Mouse (Mus musculus) forebrain, embryonic 16.5 days (tissue): ENCODE data around the gene Pcare. TPM values are rescaled to one million over a fixed set of nuclear protein-coding genes. Genes with fewer than 3 reads are reported as not detected.

Experiments used
- ATAC-seq: fragments of 200-750 bp; cut with Nextera tagmentation; 2 replicates; pipeline ENCODE4 v1.8.0; 2017; ENCODE audit warnings: mild to moderate bottlenecking, moderate library complexity
- H3K27ac ChIP-seq: fragments of 300-500 bp; sonication (generic); 2 replicates; pipeline ENCODE4 v1.5.1; 2014; ENCODE audit warnings: low read length, control low read depth
- H3K27me3 ChIP-seq: fragments of 300-500 bp; sonication (generic); replicated peaks from 2 replicates; pipeline ENCODE4 v1.6.1; 2014; ENCODE audit warnings: low read length; ENCODE audit not compliant: control insufficient read depth, insufficient read depth
- H3K36me3 ChIP-seq: fragments of 300-500 bp; sonication (generic); 2 replicates; pipeline ENCODE4 v1.6.1; 2014; ENCODE audit not compliant: control insufficient read depth, insufficient read depth
- H3K4me1 ChIP-seq: fragments of 300-500 bp; sonication (generic); replicated peaks from 2 replicates; pipeline ENCODE4 v1.6.1; 2014; ENCODE audit warnings: low read length; ENCODE audit not compliant: control insufficient read depth, insufficient read depth
- H3K4me2 ChIP-seq: fragments of 300-500 bp; sonication (generic); 2 replicates; pipeline ENCODE4 v1.6.1; 2014; ENCODE audit warnings: mild to moderate bottlenecking, low read length, control low read depth
- H3K4me3 ChIP-seq: fragments of 300-500 bp; sonication (generic); replicated peaks from 2 replicates; pipeline ENCODE4 v1.5.1; 2014; ENCODE audit warnings: mild to moderate bottlenecking, low read length, control low read depth
- H3K9ac ChIP-seq: fragments of 300-500 bp; sonication (generic); replicated peaks from 2 replicates; pipeline ENCODE4 v1.6.1; 2014; ENCODE audit warnings: low read depth, low read length, control low read depth
- H3K9me3 ChIP-seq: fragments of 300-500 bp; sonication (generic); 2 replicates; pipeline ENCODE4 v1.6.1; 2016; ENCODE audit warnings: low read length; ENCODE audit not compliant: control insufficient read depth
- WGBS: fragments of 180-500 bp; shearing (Covaris S2); extraction: QIAGEN DNeasy Blood & Tissue Kit; methylation state at CpG from one replicate; pipeline ENCODE4 v1.1.7; 2014; 5-methylcytosine and 5-hydroxymethylcytosine counted together
- polyA plus RNA-seq: library from polyadenylated mRNA; unstranded; fragments of >200 nt; fragmentation: Nextera tagmentation; extraction: Ambion mirVana; gene quantifications from 2 replicates; pipeline ENCODE4 v1.2.1, GENCODE M21; 2015

Pcare gene
- not detected in 2 replicates for polyA plus RNA-seq

DNA sequence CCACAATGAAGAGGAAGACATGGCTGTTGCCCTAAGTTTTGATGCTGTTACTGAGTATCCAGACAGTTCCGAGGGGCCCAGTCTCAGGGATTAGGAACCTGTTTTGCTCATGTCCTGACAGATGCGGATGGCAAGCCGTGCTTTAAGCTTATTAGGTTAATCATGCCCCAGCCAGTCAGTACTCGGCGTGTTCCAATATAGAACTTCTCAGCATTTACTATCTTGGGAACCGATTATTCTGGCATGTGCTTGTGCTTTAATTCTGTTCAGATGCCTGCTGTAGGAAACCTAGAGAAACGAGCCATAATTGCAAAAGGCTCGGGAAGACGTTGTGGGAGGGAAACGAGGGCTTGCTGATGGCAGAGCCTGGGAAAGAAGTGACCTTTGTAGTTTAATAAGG, at the start of gene Pcare:
TSS of gene Pcare (minus strand) at position 64 of the 400 bp plus-strand sequence.
- Histone ChIP-seq H3K27me3 (no peaks in the 10 kb centered on the region), H3K4me3 (no peak within 1 kb of the TSS), H3K4me1 (no peaks in the 10 kb centered on the region), H3K9ac (no peak within 1 kb of the TSS), H3K4me2 (no peak within 1 kb of the TSS), H3K27ac (no peak within 1 kb of the TSS), H3K9me3 (no peaks in the 10 kb centered on the region), H3K36me3 (no peaks in the 10 kb centered on the region)
- no peak for ATAC-seq
- 54% methylated on average over 10 of the region's 10 CpGs for WGBS

DNA sequence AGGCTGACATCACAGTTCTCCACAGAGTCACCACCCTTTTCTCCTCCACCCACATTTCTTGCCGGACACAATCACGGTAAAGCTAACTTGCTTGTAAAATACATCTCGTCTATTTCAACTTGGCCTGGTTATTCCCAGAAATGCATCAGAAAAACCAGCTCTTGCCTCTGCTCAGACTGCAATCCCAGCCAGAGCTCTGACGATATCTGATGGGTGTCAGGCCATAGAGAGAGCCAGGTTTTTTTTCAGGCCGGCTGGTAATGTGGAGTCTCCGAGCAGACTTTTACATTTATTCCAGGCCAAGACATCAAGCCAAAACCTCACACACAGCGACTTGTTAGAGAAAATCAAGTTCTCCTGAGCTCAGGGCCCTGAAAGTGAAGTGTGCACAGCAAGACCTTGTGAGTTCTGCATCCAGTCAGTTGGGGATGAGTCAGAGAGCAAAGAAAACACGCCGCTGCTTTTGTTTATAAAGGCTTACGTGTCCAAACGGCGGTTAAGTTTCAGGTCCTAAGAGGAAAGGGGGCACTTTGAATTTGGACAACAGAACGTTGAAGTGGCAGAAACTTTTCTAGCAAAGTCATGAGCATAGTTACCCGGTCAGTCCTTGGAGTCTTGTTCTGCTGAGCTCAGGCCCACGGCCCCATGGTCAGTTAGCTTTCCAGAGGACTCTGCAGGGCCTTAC, 43.0 kb upstream of the Pcare start:
- 85% methylated on average over 15 of the region's 15 CpGs for WGBS
- Histone ChIP-seq H3K27me3 (no peaks in the 10 kb centered on the region), H3K9ac (no peak overlapping the region), H3K9me3 (no peaks in the 10 kb centered on the region), H3K4me3 (no peak overlapping the region), H3K27ac (no peak overlapping the region), H3K4me1 (no peaks in the 10 kb centered on the region), H3K4me2 (no peak overlapping the region), H3K36me3 (no peaks in the 10 kb centered on the region)
- ATAC-seq: no peak

DNA sequence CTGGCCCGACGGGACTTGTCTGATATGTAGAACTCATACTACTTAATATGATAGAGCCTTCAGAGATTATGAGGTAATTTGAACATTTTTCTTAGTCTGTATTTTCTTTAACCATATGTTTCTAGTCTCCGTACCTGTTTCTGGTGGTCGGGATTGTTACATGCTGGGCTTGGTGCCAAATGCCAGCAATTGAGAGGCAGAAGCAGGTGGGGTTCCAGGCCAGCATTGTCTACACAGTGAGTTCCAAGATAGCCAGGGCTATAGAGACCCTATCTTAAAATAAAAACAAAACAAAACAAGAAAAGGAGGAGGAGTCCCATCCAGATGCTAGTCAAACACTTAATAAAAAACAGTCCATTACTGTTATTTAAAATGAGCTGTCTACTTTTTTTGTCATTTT, 38.9 kb upstream of the Pcare start:
- no peaks in the 10 kb centered on the region for H3K27me3 ChIP-seq
- no peak overlapping the region for H3K4me2 ChIP-seq
- ATAC-seq: no peak
- H3K27ac ChIP-seq: no peak overlapping the region
- H3K9ac ChIP-seq: no peak overlapping the region
- H3K4me1 ChIP-seq: no peaks in the 10 kb centered on the region
- H3K9me3 ChIP-seq: no peaks in the 10 kb centered on the region
- H3K4me3 ChIP-seq: no peak overlapping the region
- WGBS: 77% methylated on average over 4 of the region's 4 CpGs
- H3K36me3 ChIP-seq: no peaks in the 10 kb centered on the region

DNA sequence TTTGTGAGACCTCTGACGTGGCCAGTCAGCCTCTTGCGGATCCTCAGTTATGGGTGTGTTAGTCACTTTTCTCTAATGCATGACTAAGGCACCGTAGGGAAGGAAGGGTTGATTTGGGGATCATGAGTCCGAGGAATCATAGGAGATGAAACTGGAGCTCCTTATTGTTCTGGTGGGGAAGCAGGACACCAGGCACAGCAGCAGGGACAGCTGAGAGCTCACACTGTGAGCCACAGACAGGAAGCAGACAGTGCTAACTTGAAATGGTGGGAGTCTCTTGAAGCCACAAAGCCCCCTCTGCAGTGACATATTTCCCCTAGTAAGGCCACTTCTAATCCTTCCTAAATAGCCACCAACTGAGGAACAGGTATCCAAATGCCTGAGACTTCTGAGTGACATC, 38.4 kb upstream of the Pcare start:
- Histone ChIP-seq H3K9ac (no peak overlapping the region), H3K36me3 (no peaks in the 10 kb centered on the region), H3K9me3 (no peaks in the 10 kb centered on the region), H3K4me3 (no peak overlapping the region), H3K4me1 (no peaks in the 10 kb centered on the region), H3K27me3 (no peaks in the 10 kb centered on the region), H3K27ac (no peak overlapping the region), H3K4me2 (no peak overlapping the region)
- ATAC-seq: no peak
- WGBS: 94% methylated on average over 4 of the region's 4 CpGs

DNA sequence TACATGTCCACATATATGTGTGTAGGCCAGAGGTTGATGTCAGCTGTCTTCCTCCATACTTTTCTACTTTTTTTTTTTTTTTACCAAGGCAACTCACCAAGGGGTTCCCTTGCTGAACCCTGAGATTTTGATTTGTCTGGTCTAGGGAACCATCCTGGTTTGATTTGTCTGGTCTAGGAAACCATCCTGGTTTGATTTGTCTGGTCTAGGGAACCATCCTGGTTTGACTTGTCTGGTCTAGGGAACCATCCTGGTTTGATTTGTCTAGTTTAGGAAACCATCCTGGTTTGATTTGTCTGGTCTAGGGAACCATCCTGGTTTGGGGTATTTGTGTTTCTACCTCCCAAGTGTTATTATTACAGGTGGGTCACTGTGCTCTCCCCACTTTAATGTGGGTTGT, 33.8 kb upstream of the Pcare start:
- Histone ChIP-seq H3K4me3 (no peak overlapping the region), H3K9ac (no peak overlapping the region), H3K27me3 (no peaks in the 10 kb centered on the region), H3K4me2 (no peak overlapping the region), H3K36me3 (no peaks in the 10 kb centered on the region), H3K4me1 (peaks cover 24% of the 10 kb centered on the region), H3K27ac (no peak overlapping the region), H3K9me3 (no peaks in the 10 kb centered on the region)
- ATAC-seq: no peak

DNA sequence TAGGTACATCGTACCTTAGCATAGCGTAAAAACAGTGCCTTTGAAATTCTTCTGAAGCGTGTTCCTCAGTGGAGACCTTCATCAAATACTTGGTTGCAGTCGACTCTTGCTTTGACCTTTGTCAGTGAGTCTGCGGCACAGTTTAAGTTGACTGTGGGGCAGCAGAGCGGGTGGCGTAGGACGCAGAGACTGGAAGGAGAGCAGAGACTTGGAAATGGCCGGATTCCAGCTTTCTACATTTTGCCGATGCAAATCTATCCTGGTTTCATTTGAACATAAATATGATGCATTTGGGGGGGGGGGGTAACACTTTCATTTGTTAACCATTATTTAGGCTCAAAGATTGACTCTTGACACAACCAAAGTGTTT, 30.7 kb upstream of the Pcare start:
- WGBS: 2% methylated on average over 10 of the region's 10 CpGs
- H3K27ac ChIP-seq: no peak overlapping the region
- ATAC-seq: no peak; the same call in 1 of the 2 replicates
- peaks cover 4% of the 10 kb centered on the region; the same call in 1 of the 2 replicates for H3K9me3 ChIP-seq
- H3K9ac ChIP-seq: peak overlapping the region; percentile 89
- H3K4me1 ChIP-seq: peaks cover 24% of the 10 kb centered on the region
- peak overlapping the region; percentile 87 for H3K4me2 ChIP-seq
- peak overlapping the region; percentile 80 for H3K4me3 ChIP-seq
- no peaks in the 10 kb centered on the region for H3K27me3 ChIP-seq
- no peaks in the 10 kb centered on the region for H3K36me3 ChIP-seq

DNA sequence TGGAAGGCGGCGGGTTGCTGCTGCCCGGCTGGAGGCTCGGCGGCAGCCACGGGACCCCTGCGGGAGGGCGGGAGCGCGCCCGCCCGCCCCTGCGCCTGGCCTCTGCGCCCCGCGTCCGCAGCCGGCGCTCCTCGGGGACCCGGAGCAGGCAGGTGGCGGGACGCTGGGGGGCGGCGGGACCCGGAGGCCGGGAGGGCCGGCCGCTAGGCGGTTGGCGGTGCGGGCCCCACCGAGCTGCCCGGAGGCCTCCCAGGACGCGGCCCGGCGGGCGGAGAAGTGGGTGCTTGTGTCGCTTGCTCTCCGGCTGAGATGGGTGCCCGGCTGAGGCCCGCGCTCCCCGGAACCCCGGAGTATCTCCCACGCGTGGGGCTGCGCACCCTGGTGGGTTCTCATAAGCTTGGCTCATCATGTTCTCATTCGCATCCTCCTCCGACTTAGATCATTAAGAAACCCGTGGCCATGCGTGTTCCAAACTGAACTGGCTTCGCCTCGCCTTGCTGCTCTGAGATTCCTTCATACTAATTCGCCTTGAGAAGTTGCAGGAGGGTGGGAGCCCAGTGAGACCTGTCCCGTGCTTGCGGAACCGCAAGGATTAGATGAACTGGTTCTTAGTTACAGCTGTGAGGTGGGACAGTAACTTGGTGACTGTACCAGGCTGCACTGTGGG, 30.1 kb upstream of the Pcare start:
- Histone ChIP-seq H3K27ac (no peak overlapping the region), H3K36me3 (no peaks in the 10 kb centered on the region), H3K4me1 (peaks cover 24% of the 10 kb centered on the region), H3K4me2 (peak overlapping the region; percentile 87), H3K9me3 (peaks cover 4% of the 10 kb centered on the region; the same call in 1 of the 2 replicates), H3K27me3 (no peaks in the 10 kb centered on the region), H3K9ac (peak overlapping the region; percentile 89), H3K4me3 (peak overlapping the region; percentile 80)
- ATAC-seq: peak; percentile 73
- under 1% methylated on average over 57 of the region's 59 CpGs for WGBS

DNA sequence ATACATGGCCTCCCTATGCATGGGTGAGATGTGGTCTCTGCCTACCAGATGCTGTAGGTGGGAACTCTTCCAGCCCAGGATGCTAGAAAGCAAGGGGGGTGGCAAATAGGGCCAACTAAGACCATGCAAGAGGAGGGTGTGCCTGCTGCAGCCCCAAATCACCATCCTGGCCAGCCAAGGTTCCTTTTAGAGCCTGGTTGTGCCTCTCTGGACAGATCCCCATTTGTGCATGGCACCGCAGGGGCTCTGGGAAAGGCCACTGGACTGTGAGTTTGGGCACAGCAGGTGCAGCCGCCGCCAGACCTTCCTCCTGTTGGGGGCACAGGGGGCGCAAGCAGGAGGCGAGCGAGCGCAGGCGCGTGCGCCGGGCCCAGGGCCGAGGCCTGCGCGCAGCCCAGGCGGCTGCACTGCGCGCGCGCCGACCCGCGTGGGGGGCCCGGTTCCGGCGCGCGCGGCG, 29.6 kb upstream of the Pcare start:
- 0% methylated on average over 19 of the region's 29 CpGs for WGBS
- H3K4me2 ChIP-seq: peak overlapping the region; percentile 87
- peaks cover 4% of the 10 kb centered on the region; the same call in 1 of the 2 replicates for H3K9me3 ChIP-seq
- H3K27ac ChIP-seq: no peak overlapping the region
- peak overlapping the region; percentile 80 for H3K4me3 ChIP-seq
- peak overlapping the region; percentile 89 for H3K9ac ChIP-seq
- no peaks in the 10 kb centered on the region for H3K27me3 ChIP-seq
- no peaks in the 10 kb centered on the region for H3K36me3 ChIP-seq
- ATAC-seq: peak; percentile 91
- H3K4me1 ChIP-seq: peaks cover 24% of the 10 kb centered on the region

DNA sequence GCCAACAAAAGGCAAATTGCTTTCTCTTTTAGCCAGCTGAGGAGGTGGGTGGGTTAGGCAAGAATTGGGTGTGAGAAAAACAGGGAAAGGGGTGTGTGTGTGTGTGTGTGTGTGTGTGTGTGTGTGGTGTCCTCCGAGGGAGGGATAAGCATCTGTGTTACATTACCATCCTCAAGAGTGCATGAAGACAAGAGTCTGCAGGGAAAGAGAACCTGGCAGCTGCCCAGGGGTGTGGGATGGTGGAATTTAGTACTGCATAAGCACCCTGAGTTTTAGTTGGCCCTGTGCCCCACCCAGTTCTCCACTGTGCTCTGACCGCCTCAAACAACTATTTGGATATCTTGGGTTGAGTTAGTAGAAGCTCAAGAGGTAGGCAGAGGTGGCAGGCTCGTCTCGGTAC, 28.3 kb upstream of the Pcare start:
- Histone ChIP-seq H3K9ac (no peak overlapping the region), H3K36me3 (no peaks in the 10 kb centered on the region), H3K9me3 (peaks cover 4% of the 10 kb centered on the region; the same call in 1 of the 2 replicates), H3K27ac (no peak overlapping the region), H3K27me3 (no peaks in the 10 kb centered on the region), H3K4me3 (no peak overlapping the region), H3K4me1 (peaks cover 24% of the 10 kb centered on the region), H3K4me2 (no peak overlapping the region)
- WGBS: 96% methylated on average over 4 of the region's 4 CpGs
- no peak for ATAC-seq
